Mouse (Mus musculus) testis, adult 2 months (tissue): ENCODE data around the gene Rsph6a. TPM values are rescaled to one million over a fixed set of nuclear protein-coding genes. Genes with fewer than 3 reads are reported as not detected.

Experiments
- H3K27ac ChIP-seq: fragments of 200-500 bp; 2 replicates; pipeline ENCODE4 v1.5.1; 2012; ENCODE audit warnings: low read depth, low read length; ENCODE audit not compliant: control insufficient read depth, insufficient read depth
- H3K27me3 ChIP-seq: fragments of 200-500 bp; 2 replicates; pipeline ENCODE4 v1.6.1; 2012; ENCODE audit warnings: mild to moderate bottlenecking, low read length, moderate library complexity; ENCODE audit not compliant: control insufficient read depth, insufficient read depth
- H3K36me3 ChIP-seq: fragments of 200-500 bp; 2 replicates; pipeline ENCODE4 v1.6.1; 2012; ENCODE audit warnings: mild to moderate bottlenecking, low read length; ENCODE audit not compliant: control insufficient read depth, insufficient read depth
- H3K4me1 ChIP-seq: fragments of 200-500 bp; 2 replicates; pipeline ENCODE4 v1.6.1; 2012; ENCODE audit warnings: low read length; ENCODE audit not compliant: control insufficient read depth, insufficient read depth
- H3K4me3 ChIP-seq: fragments of 200-500 bp; 2 replicates; pipeline ENCODE4 v1.5.1; 2012; ENCODE audit warnings: low read depth, mild to moderate bottlenecking, low read length, moderate library complexity, mixed read lengths; ENCODE audit not compliant: control insufficient read depth
- CTCF ChIP-seq: fragments of 200-500 bp; IDR thresholded peaks from 2 replicates; pipeline ENCODE4 v1.5.1; 2012; ENCODE audit warnings: low read depth, mild to moderate bottlenecking, inconsistent platforms, low read length, moderate library complexity; ENCODE audit not compliant: control insufficient read depth, insufficient read depth, insufficient replicate concordance
- POLR2A ChIP-seq: fragments of 200-500 bp; IDR thresholded peaks from 2 replicates; pipeline ENCODE4 v1.6.1; 2012; ENCODE audit warnings: low read depth, mild to moderate bottlenecking, inconsistent platforms, low read length, moderate library complexity; ENCODE audit not compliant: control insufficient read depth
- polyA plus RNA-seq: library from polyadenylated mRNA; depleted of rRNA; stranded (reverse); fragments of >200 nt; gene quantifications from 2 replicates; pipeline ENCODE4 v1.2.3, GENCODE M21; 2012; rRNA removed

Gene Rsph6a
- polyA plus RNA-seq, 1 experiment, result 226 TPM

DNA sequence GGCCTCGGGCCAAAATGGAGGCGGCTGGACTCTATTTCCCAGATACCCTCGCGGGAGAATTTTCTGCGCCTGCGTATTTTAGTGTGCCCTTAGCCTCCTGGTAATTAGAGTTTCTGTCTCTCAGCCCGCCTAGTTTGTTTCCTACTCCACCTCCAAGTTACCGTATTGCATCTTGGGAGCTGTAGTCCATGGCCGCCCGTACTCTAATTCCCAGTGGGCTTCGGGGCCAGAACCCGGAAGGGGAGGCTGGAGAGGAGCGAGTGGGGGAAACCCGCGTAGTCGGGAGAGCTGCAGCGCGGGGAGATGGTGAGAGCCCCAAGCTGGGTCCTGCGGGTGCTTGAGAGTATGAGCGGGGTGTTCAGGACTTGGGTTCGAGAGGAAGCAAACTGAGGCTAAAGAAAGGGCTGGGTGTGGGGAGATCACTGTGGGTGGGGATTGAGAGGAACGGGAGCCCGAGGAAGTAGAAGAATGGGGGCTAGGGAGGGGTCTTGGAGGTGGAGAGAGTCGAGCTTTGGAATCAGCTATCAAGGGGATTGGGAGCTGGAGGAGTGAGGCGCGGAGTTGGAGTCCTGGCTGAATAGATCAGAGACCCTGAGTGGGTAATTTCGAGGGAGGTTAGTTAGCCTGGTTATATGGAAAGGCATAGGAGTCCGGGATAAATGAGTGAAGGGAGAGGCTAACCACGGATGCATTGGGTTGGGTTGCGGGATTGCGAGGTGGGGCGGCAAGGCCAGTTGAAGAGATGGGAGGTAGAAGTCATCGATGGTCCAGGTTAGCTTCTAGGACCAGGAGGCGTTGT lies 65.3 kb downstream of the Rsph6a start, which contains the start of gene Fbxo46:
Gene Fbxo46 (plus strand): TSS at position 229 of the 799 bp plus-strand sequence.
- no peaks in the 10 kb centered on the region for H3K27me3 ChIP-seq
- peaks cover 8% of the 10 kb centered on the region for H3K4me1 ChIP-seq
- H3K36me3 ChIP-seq, result no peaks in the 10 kb centered on the region
- peak within 1 kb of the TSS; percentile 56 for H3K27ac ChIP-seq
- TF ChIP-seq CTCF, result no peak
- peak; percentile 77 for TF ChIP-seq POLR2A
- H3K4me3 ChIP-seq, result peak within 1 kb of the TSS; percentile 93

GRCm38 (mm10) chr7:19121686-19122085 lies 67.2 kb downstream of the Rsph6a start:
- peaks cover 8% of the 10 kb centered on the region for H3K4me1 ChIP-seq
- no peaks in the 10 kb centered on the region for H3K36me3 ChIP-seq
- H3K27me3 ChIP-seq, result no peaks in the 10 kb centered on the region
- TF ChIP-seq CTCF (no peak), POLR2A (no peak)
- H3K27ac ChIP-seq, result peak overlapping the region; percentile 25; the same call in 1 of the 2 replicates
- H3K4me3 ChIP-seq, result no peak overlapping the region

Other genes starting within 250 kb of the Rsph6a start
- 1.1 and 2.3 TPM in 2 replicates for gene Psg17, start 233.1 kb upstream of the Rsph6a start, polyA plus RNA-seq
- gene Mill2, start 214.7 kb upstream of the Rsph6a start, polyA plus RNA-seq, result 0.63 and 0.94 TPM in 2 replicates
- 0.14 TPM in 1 of 2 replicates, not detected in the other for gene Pglyrp1, start 183.4 kb upstream of the Rsph6a start, polyA plus RNA-seq
- 23.8 and 26.8 TPM in 2 replicates for gene Ccdc61, start 144.3 kb upstream of the Rsph6a start, polyA plus RNA-seq
- gene Nova2, start 128.8 kb upstream of the Rsph6a start, polyA plus RNA-seq, result 2.4 TPM in 2 replicates
- gene Nanos2, start 67.3 kb upstream of the Rsph6a start, polyA plus RNA-seq, result 0.08 and 0.10 TPM in 2 replicates
- gene Mypop, start 63.4 kb upstream of the Rsph6a start, polyA plus RNA-seq, result 35.6 and 42.9 TPM in 2 replicates
- gene Irf2bp1, start 50.6 kb upstream of the Rsph6a start, polyA plus RNA-seq, result 4.9 and 5.4 TPM in 2 replicates
- 2.1 and 2.3 TPM in 2 replicates for gene Foxa3, start 31.2 kb upstream of the Rsph6a start, polyA plus RNA-seq
- 196 and 222 TPM in 2 replicates for gene Sympk, start 30.3 kb upstream of the Rsph6a start, polyA plus RNA-seq
- 83.7 and 92.1 TPM in 2 replicates for gene Dmwd, start 21.5 kb downstream of the Rsph6a start, polyA plus RNA-seq
- gene Dmpk, start 29.2 kb downstream of the Rsph6a start, polyA plus RNA-seq, result 75.3 and 91.2 TPM in 2 replicates
- gene Six5, start 39.9 kb downstream of the Rsph6a start, polyA plus RNA-seq, result 3.3 and 3.5 TPM in 2 replicates
- gene Gm4969, start 63.7 kb downstream of the Rsph6a start, polyA plus RNA-seq, result 13.2 and 16.4 TPM in 2 replicates
- 49.3 and 59.7 TPM in 2 replicates for gene Fbxo46, start 65.2 kb downstream of the Rsph6a start, polyA plus RNA-seq
- 12.7 and 13.5 TPM in 2 replicates for gene Qpctl, start 94.6 kb downstream of the Rsph6a start, polyA plus RNA-seq
- gene Snrpd2, start 95.0 kb downstream of the Rsph6a start, polyA plus RNA-seq, result 135 and 140 TPM in 2 replicates
- gene Gipr, start 111.4 kb downstream of the Rsph6a start, polyA plus RNA-seq, result 20.9 and 24.3 TPM in 2 replicates
- 11.1 and 12.9 TPM in 2 replicates for gene Eml2, start 121.7 kb downstream of the Rsph6a start, polyA plus RNA-seq
- 9.5 and 16.2 TPM in 2 replicates for gene Gpr4, start 157.8 kb downstream of the Rsph6a start, polyA plus RNA-seq
- gene Opa3, start 173.6 kb downstream of the Rsph6a start, polyA plus RNA-seq, result 13.6 and 14.5 TPM in 2 replicates
- gene Vasp, start 217.1 kb downstream of the Rsph6a start, polyA plus RNA-seq, result 42.4 and 44.7 TPM in 2 replicates
- gene Ppm1n, start 225.4 kb downstream of the Rsph6a start, polyA plus RNA-seq, result 0.20 and 0.30 TPM in 2 replicates
- 15.6 and 17.4 TPM in 2 replicates for gene Rtn2, start 227.9 kb downstream of the Rsph6a start, polyA plus RNA-seq